Mouse (Mus musculus): ENCODE measurements around the gene Cdcp1. TPM values are rescaled to one million over a fixed set of nuclear protein-coding genes. Genes with fewer than 3 reads are reported as not detected.

Cdcp1 gene
- polyA plus RNA-seq, 1 experiment: 0.95 TPM

DNA sequence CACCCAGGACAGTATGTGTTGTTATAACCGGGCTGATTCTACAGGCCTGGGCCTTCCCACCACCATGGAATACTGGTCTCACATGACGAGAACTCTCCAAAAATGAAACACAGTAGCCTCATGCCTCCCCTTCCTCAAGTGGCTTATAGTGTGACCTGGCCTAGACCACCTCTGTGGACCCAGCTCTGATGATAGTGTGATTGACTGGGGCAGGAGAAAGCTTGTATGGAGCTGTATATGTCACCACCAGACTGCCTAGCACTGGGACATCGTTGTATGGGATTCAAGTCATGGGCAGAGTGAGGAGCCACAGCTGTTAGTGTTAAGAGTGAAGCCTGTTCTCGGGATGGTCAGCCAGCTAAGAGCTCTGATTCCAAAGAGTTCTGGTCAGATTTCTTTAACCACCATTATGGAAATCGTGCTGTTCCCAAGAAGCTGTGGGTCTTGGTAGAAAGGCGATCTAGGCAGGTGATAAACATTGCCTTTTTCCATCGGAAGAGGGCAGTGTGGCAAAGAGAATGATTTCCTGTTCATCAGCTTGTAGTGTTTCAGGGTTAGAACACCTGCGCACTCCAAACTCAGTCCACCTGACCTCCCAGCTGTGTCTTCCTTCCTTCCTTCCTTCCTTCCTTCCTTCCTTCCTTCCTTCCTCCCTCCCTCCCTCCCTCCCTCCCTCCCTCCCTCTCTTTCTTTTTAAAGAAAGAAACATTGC, 57.6 kb downstream of the Cdcp1 start:
- Histone ChIP-seq H3K27me3 (ENCODE audit: control insufficient read depth, insufficient read depth, low read length) (no peaks in the 10 kb centered on the region), H3K4me3 (ENCODE audit: extremely low read depth, insufficient read depth, insufficient read length) (no peak overlapping the region), H3K4me1 (ENCODE audit: control insufficient read depth, insufficient read depth, insufficient read length) (no peaks in the 10 kb centered on the region; the same call in 1 of the 2 replicates), H3K27ac (ENCODE audit: insufficient read depth, low read length) (no peak overlapping the region), H3K36me3 (ENCODE audit: control insufficient read depth, insufficient read depth, low read length) (no peaks in the 10 kb centered on the region)
- WGBS: 48% methylated on average over 8 of the region's 8 CpGs
- TF ChIP-seq POLR2A (IDR thresholded peaks at IDR 0.05; ENCODE audit: low read depth, low read length) (no peak), CTCF (IDR thresholded peaks at IDR 0.05; ENCODE audit: extremely low read depth, insufficient read depth, insufficient read length, insufficient replicate concordance) (peak; percentile 30; the same call in 1 of the 2 replicates)
- DNase-seq (ENCODE audit: low read depth in 1 of 2, low spot score in 2 of 2): peak; percentile 8 to 25

DNA sequence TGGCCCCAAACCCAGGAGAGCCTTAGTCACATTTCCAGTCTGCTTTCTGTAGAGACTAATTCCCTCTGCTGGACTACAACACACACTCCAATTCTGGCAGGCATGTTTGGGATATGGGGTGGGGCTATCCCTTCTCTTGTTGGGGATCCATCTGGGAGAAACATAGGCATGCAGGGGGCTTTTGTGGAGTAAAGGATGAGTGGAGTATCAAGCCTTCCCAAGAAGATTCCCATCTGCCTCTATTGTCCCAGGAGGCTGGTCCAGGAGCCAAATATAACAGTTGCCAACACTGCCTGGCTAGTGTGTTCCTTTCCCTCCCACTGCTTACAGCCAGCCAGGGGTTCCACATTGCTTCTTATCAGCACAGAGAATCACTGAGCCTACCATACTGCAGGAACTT, 58.1 kb downstream of the Cdcp1 start:
- H3K4me1 ChIP-seq (ENCODE audit: control insufficient read depth, insufficient read depth, insufficient read length): no peaks in the 10 kb centered on the region; the same call in 1 of the 2 replicates
- H3K36me3 ChIP-seq (ENCODE audit: control insufficient read depth, insufficient read depth, low read length): no peaks in the 10 kb centered on the region
- no peak for DNase-seq (ENCODE audit: low read depth in 1 of 2, low spot score in 2 of 2)
- no peak overlapping the region for H3K4me3 ChIP-seq (ENCODE audit: extremely low read depth, insufficient read depth, insufficient read length)
- TF ChIP-seq CTCF (IDR thresholded peaks at IDR 0.05; ENCODE audit: extremely low read depth, insufficient read depth, insufficient read length, insufficient replicate concordance) (no peak), POLR2A (IDR thresholded peaks at IDR 0.05; ENCODE audit: low read depth, low read length) (no peak)
- no peaks in the 10 kb centered on the region for H3K27me3 ChIP-seq (ENCODE audit: control insufficient read depth, insufficient read depth, low read length)
- no peak overlapping the region for H3K27ac ChIP-seq (ENCODE audit: insufficient read depth, low read length)

- TF ChIP-seq POLR2A (IDR thresholded peaks at IDR 0.05; ENCODE audit: low read depth, low read length) (no peak), CTCF (IDR thresholded peaks at IDR 0.05; ENCODE audit: extremely low read depth, insufficient read depth, insufficient read length, insufficient replicate concordance) (no peak)
- 88% methylated on average over 30 of the region's 30 CpGs for WGBS
- Histone ChIP-seq H3K4me3 (ENCODE audit: extremely low read depth, insufficient read depth, insufficient read length) (no peak overlapping the region), H3K4me1 (ENCODE audit: control insufficient read depth, insufficient read depth, insufficient read length) (peaks cover 2% of the 10 kb centered on the region), H3K27me3 (ENCODE audit: control insufficient read depth, insufficient read depth, low read length) (no peaks in the 10 kb centered on the region), H3K27ac (ENCODE audit: insufficient read depth, low read length) (no peak overlapping the region), H3K36me3 (ENCODE audit: control insufficient read depth, insufficient read depth, low read length) (no peaks in the 10 kb centered on the region)
- peak in 1 of 2 experiments; percentile 33 for DNase-seq (ENCODE audit: low read depth in 1 of 2, low spot score in 2 of 2)
These were observed 58.9 kb downstream of the Cdcp1 start for GRCm38 (mm10) chr9:123156910-123157361.

GRCm38 (mm10) chr9:123153121-123153520, 62.7 kb downstream of the Cdcp1 start:
- Histone ChIP-seq H3K27me3 (ENCODE audit: control insufficient read depth, insufficient read depth, low read length) (no peaks in the 10 kb centered on the region), H3K27ac (ENCODE audit: insufficient read depth, low read length) (no peak overlapping the region), H3K36me3 (ENCODE audit: control insufficient read depth, insufficient read depth, low read length) (no peaks in the 10 kb centered on the region), H3K4me3 (ENCODE audit: extremely low read depth, insufficient read depth, insufficient read length) (no peak overlapping the region), H3K4me1 (ENCODE audit: control insufficient read depth, insufficient read depth, insufficient read length) (peaks cover 6% of the 10 kb centered on the region)
- 96% methylated on average over 2 of the region's 2 CpGs for WGBS
- TF ChIP-seq CTCF (IDR thresholded peaks at IDR 0.05; ENCODE audit: extremely low read depth, insufficient read depth, insufficient read length, insufficient replicate concordance) (no peak), POLR2A (IDR thresholded peaks at IDR 0.05; ENCODE audit: low read depth, low read length) (no peak)
- DNase-seq (ENCODE audit: low read depth in 1 of 2, low spot score in 2 of 2): no peak

- TF ChIP-seq POLR2A (IDR thresholded peaks at IDR 0.05; ENCODE audit: low read depth, low read length) (no peak), CTCF (IDR thresholded peaks at IDR 0.05; ENCODE audit: extremely low read depth, insufficient read depth, insufficient read length, insufficient replicate concordance) (no peak)
- WGBS: 16% methylated on average over 3 of the region's 3 CpGs
- H3K4me1 ChIP-seq (ENCODE audit: control insufficient read depth, insufficient read depth, insufficient read length): peaks cover 6% of the 10 kb centered on the region
- no peak for DNase-seq (ENCODE audit: low read depth in 1 of 2, low spot score in 2 of 2)
- H3K27ac ChIP-seq (ENCODE audit: insufficient read depth, low read length): peak overlapping the region; percentile 80
- no peak overlapping the region for H3K4me3 ChIP-seq (ENCODE audit: extremely low read depth, insufficient read depth, insufficient read length)
- no peaks in the 10 kb centered on the region for H3K27me3 ChIP-seq (ENCODE audit: control insufficient read depth, insufficient read depth, low read length)
- no peaks in the 10 kb centered on the region for H3K36me3 ChIP-seq (ENCODE audit: control insufficient read depth, insufficient read depth, low read length)
These were observed 63.8 kb downstream of the Cdcp1 start for GRCm38 (mm10) chr9:123152026-123152425.

- Histone ChIP-seq H3K27ac (ENCODE audit: insufficient read depth, low read length) (peak overlapping the region; percentile 73), H3K36me3 (ENCODE audit: control insufficient read depth, insufficient read depth, low read length) (no peaks in the 10 kb centered on the region), H3K4me1 (ENCODE audit: control insufficient read depth, insufficient read depth, insufficient read length) (peaks cover 6% of the 10 kb centered on the region; the same call in 1 of the 2 replicates), H3K27me3 (ENCODE audit: control insufficient read depth, insufficient read depth, low read length) (no peaks in the 10 kb centered on the region), H3K4me3 (ENCODE audit: extremely low read depth, insufficient read depth, insufficient read length) (no peak overlapping the region)
- no peak for DNase-seq (ENCODE audit: low read depth in 1 of 2, low spot score in 2 of 2)
- no peak for TF ChIP-seq POLR2A (IDR thresholded peaks at IDR 0.05; ENCODE audit: low read depth, low read length)
- TF ChIP-seq CTCF (IDR thresholded peaks at IDR 0.05; ENCODE audit: extremely low read depth, insufficient read depth, insufficient read length, insufficient replicate concordance): no peak
- WGBS: 28% methylated on average over 1 of the region's 1 CpGs
These were observed 64.3 kb downstream of the Cdcp1 start for GRCm38 (mm10) chr9:123151561-123151960.

All from spleen, adult 2 months (tissue).